Mouse (Mus musculus): ENCODE data around the gene Agap3. TPM values are rescaled to one million over a fixed set of nuclear protein-coding genes. Genes with fewer than 3 reads are reported as not detected.

Agap3 gene
- total and polyA plus RNA-seq, 3 experiments = 116 to 203 (median 138) TPM

DNA sequence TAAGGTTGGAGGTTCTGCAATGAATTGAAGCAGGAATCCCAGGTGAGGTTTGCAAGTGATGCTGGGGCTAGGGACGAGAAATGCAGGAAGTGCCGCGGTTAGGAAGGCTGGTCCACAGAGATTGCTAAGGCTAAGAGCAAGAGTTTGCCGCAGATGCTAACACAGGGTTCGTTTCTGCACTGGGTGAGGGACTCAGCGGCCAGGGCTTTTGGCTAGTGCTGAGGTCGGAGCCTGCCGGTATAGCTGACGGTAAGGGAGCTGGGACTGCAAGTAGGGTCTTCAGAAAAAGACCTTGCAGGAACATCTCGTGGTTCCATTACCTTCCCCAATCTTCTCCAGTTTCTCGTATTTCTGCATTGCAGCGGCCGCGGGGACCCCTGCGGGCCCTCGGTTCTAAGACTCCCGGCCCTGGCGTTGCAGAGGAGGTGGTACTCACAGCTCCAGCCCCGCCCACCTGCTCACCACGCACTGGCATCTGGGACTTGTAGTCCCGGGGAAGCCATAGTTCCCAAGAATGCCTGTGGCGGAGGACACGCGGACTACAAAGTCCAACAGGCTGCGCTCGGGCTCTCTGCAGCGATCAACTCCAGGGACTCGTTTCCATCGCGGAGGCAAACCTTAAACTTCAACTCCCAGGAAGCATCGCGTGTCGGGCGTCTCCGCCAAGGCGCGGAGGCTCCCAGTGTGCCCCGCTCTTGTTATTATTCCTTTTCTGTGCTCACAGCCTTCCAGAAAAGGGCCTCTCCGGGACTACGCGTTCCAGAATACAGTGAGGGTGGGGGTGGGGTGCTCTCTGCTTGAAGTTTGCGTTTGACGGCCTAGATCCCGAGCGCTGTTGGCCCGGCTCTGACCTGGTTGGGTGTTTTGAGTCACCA lies 28.6 kb upstream of the Agap3 start, which contains the start of the genes Cdk5 and Slc4a2 (continued):
- TF ChIP-seq UBTF (IDR thresholded peaks at IDR 0.05; ENCODE audit: borderline replicate concordance, insufficient read depth, low read depth, low read length) (no peak), TAL1 (IDR thresholded peaks at IDR 0.05; ENCODE audit: low read length) (peak; percentile 29; the same call in 1 of the 2 replicates), CHD2 (IDR thresholded peaks at IDR 0.05; ENCODE audit: low read length) (peak; percentile 56), ETS1 (IDR thresholded peaks at IDR 0.05; ENCODE audit: low read depth, low read length) (no peak; the same call in none of the 2 replicates)

DNA sequence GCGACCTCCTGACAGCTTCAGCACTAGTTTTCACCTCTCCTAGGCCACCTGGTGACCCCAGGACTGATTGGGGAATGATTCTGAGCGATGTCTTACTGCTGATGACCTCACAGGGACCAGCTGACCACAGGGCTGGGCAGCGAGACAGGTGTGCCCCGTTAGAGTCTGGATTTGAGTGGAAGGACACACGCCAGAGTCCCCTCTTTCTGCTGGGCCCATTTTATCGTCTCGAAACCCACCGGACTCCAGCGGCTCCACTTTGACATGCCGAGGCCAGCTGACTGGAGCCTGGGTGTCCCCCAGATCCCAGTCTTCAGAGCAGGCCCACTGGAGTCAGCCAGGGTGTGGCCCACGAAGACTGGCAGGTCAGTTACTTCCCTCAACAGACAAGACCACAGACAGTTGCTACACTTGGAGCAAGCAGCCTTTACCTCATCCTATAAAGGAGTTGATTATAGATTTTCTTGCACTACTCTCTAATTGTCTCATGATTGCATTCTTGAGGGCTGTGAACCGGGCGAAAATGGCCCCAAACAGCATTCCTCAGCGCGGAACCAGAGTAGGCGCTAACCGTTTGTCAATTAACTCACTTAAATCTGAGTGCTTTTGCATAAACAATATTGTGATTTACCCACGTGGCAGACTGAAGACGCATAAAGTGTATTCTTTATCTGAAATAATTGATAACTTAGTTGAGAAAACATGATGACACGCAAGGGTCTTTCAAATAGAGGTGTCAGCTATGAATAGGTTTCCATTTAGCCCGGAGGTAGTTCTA lies 27.8 kb upstream of the Agap3 start:
- Histone ChIP-seq H3K36me3 (ENCODE audit: control insufficient read depth in 1 of 2, insufficient read depth in 2 of 2, low read length in 2 of 2) (peaks cover 0 to 17% of the 10 kb centered on the region in 2 experiments; a peak in 2 of 4 replicates), H3K27me3 (ENCODE audit: control insufficient read depth in 1 of 2, insufficient read depth in 2 of 2, low read length in 2 of 2) (no peaks in the 10 kb centered on the region), H3K9ac (ENCODE audit: control insufficient read depth, low read depth, low read length, poor library complexity, severe bottlenecking) (peak overlapping the region; percentile 78), H3K79me2 (ENCODE audit: control insufficient read depth, insufficient read depth, low read length, poor library complexity) (peaks cover 14% of the 10 kb centered on the region), H3K27ac (ENCODE audit: control insufficient read depth, low read depth, low read length) (peak overlapping the region; percentile 60), H3K4me3 (ENCODE audit: control insufficient read depth in 1 of 2, insufficient read depth in 1 of 2, low read depth in 2 of 2, low read length in 2 of 2) (peak overlapping the region; percentile 59 to 70), H3K9me3 (replicated peaks; ENCODE audit: insufficient read depth, low read length) (no peaks in the 10 kb centered on the region), H3K4me1 (ENCODE audit: control insufficient read depth in 1 of 2, insufficient read depth in 2 of 2, low read length in 2 of 2) (peaks cover 6 to 22% of the 10 kb centered on the region in 2 experiments)
- DNase-seq (ENCODE audit: low read depth, low spot score) = peak; percentile 71
- TF ChIP-seq UBTF (IDR thresholded peaks at IDR 0.05; ENCODE audit: borderline replicate concordance, insufficient read depth, low read depth, low read length) (no peak), MAFK (IDR thresholded peaks at IDR 0.05; ENCODE audit: borderline replicate concordance, low read depth, low read length) (no peak), TCF12 (IDR thresholded peaks at IDR 0.05; ENCODE audit: low read depth, low read length) (no peak), MYC (IDR thresholded peaks at IDR 0.05; ENCODE audit: low read depth, low read length) (peak; percentile 85), CHD2 (IDR thresholded peaks at IDR 0.05; ENCODE audit: low read length) (no peak; the same call in 1 of the 2 replicates), ZMIZ1 (IDR thresholded peaks at IDR 0.05; ENCODE audit: low read depth, low read length) (peak; percentile 30; the same call in 1 of the 2 replicates), SMC3 (IDR thresholded peaks at IDR 0.05; ENCODE audit: low read depth, low read length) (no peak), HCFC1 (IDR thresholded peaks at IDR 0.05; ENCODE audit: low read depth, low read length) (no peak), USF2 (IDR thresholded peaks at IDR 0.05; ENCODE audit: borderline replicate concordance in 1 of 2, insufficient read depth in 1 of 2, low read depth in 1 of 2, low read length in 2 of 2) (0 out of 4 replicates have a peak, but pooled peaks of 1 of the 2 experiments have one; percentile 17), MYB (IDR thresholded peaks at IDR 0.05; ENCODE audit: low read depth, low read length) (peak; percentile 62; the same call in 1 of the 2 replicates), MXI1 (IDR thresholded peaks at IDR 0.05; ENCODE audit: low read depth, low read length) (peak; percentile 93), BHLHE40 (IDR thresholded peaks at IDR 0.05; ENCODE audit: borderline replicate concordance, low read depth, low read length) (0 out of 2 replicates have a peak, but pooled peaks have one; percentile 0), GABPA (IDR thresholded peaks at IDR 0.05; ENCODE audit: low read depth, low read length) (no peak), ZKSCAN1 (IDR thresholded peaks at IDR 0.05; ENCODE audit: low read depth, low read length) (no peak), ETS1 (IDR thresholded peaks at IDR 0.05; ENCODE audit: low read depth, low read length) (no peak), MAZ (IDR thresholded peaks at IDR 0.05; ENCODE audit: low read depth, low read length) (0 out of 2 replicates have a peak, but pooled peaks have one; percentile 19), NELFE (IDR thresholded peaks at IDR 0.05; ENCODE audit: low read depth, low read length) (no peak; the same call in 1 of the 2 replicates), CHD1 (IDR thresholded peaks at IDR 0.05; ENCODE audit: low read depth, low read length) (no peak), ZC3H11A (IDR thresholded peaks at IDR 0.05; ENCODE audit: low read depth, low read length) (no peak), GATA1 (IDR thresholded peaks at IDR 0.05; ENCODE audit: low read depth, low read length) (no peak), ELF1 (IDR thresholded peaks at IDR 0.05; ENCODE audit: low read depth, low read length) (no peak), NRF1 (IDR thresholded peaks at IDR 0.05; ENCODE audit: insufficient read depth, low read depth, low read length, poor library complexity, severe bottlenecking) (no peak), ZNF384 (IDR thresholded peaks at IDR 0.05; ENCODE audit: low read depth, low read length) (no peak), POLR2AphosphoS2 (IDR thresholded peaks at IDR 0.05; ENCODE audit: low read length) (peak; percentile 55), POLR2A (IDR thresholded peaks at IDR 0.05; ENCODE audit: control insufficient read depth in 1 of 2, insufficient read depth in 1 of 2, low read depth in 1 of 2, low read length in 2 of 2, poor library complexity in 1 of 2) (peak in 1 of 2 experiments; percentile 54; a peak in 2 of 4 replicates), MEF2A (IDR thresholded peaks at IDR 0.05; ENCODE audit: extremely low read depth, insufficient replicate concordance, low read depth, low read length, poor library complexity, severe bottlenecking) (no peak), TBP (IDR thresholded peaks at IDR 0.05; ENCODE audit: low read depth, low read length) (no peak), CTCF (IDR thresholded peaks at IDR 0.05 in 2 of 3, conservative IDR thresholded peaks at IDR 0.05 in 1 of 3; ENCODE audit: control insufficient read depth in 1 of 3, insufficient read depth in 1 of 3, low read depth in 2 of 3, low read length in 3 of 3, poor library complexity in 1 of 3, severe bottlenecking in 1 of 3) (no peak)
